Mouse (Mus musculus) skeletal muscle tissue, postnatal 0 days (tissue): Measurements from ENCODE around the gene Slc10a6. TPM values are rescaled to one million over a fixed set of nuclear protein-coding genes. Genes with fewer than 3 reads are reported as not detected.

ENCODE experiments used
- polyA plus RNA-seq: library from polyadenylated mRNA; unstranded; fragments of >200 nt; fragmentation: Nextera tagmentation; extraction: Ambion mirVana; gene quantifications from 2 replicates; pipeline ENCODE4 v1.2.1, GENCODE M21; 2015

Slc10a6 gene
- 1.1 and 2.2 TPM in 2 replicates for polyA plus RNA-seq

GRCm38 (mm10) chr5:103629111-103629764 lies at the start of gene Slc10a6:
Gene Slc10a6 (minus strand): TSS chr5:103629403.

GRCm38 (mm10) chr5:103655346-103656118 lies 26.3 kb upstream of the Slc10a6 start, which contains the start of gene 1700016H13Rik:
Gene 1700016H13Rik (minus strand): TSS chr5:103656010.

Other genes starting within 250 kb of the Slc10a6 start
- gene Ptpn13, start 204.2 kb downstream of the Slc10a6 start, polyA plus RNA-seq: 1.3 and 1.4 TPM in 2 replicates
- gene 1700016H13Rik, start 26.6 kb upstream of the Slc10a6 start, polyA plus RNA-seq: 0.12 TPM in 1 of 2 replicates, not detected in the other
- gene Aff1, start 63.0 kb upstream of the Slc10a6 start, polyA plus RNA-seq: 6.2 and 7.2 TPM in 2 replicates